ENCODE assay signal across 9 mouse cellular contexts in the genomic region with DNA sequence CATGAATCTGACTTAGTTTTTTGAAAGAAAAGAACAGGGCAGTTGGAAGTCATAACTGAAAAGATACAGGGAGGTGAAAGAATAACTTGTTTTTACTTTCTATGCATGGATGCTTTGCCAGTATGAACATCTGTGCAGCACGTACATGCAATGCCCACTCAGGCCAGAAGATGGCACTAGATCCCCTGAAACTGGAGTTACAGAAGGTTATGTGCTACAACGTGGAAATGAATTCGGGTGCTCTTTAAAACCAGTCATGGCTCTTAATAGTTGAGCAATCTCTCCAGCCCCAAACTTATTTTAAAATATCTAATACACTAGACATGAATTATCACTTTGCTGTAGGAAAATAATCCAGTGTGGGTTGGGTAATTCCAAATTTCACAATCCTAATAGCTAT.
DNase-seq lines count a peak whose midpoint lies in the region; ATAC-seq lines count a peak whose summit lies in the region.
"Had no signal": no experiment of that assay in that cellular context is flagged by ENCODE, and none has a peak within 500 bp of the region (broad histone marks: within the 10 kb centered on the region; RNA-seq: fewer than 3 reads in every experiment).

No protein-coding gene starts in this region.

- H3K4me2 ChIP-seq in forebrain, embryonic 12.5 days, result no peak overlapping the region
- H3K4me2 ChIP-seq: hindbrain, embryonic 15.5 days had no signal

- H3K9ac ChIP-seq in forebrain, embryonic 12.5 days, result no peak overlapping the region
- H3K9ac ChIP-seq: hindbrain, embryonic 15.5 days had no signal

- no peak overlapping the region for H3K4me3 ChIP-seq in forebrain, embryonic 12.5 days (replicated peaks)
- H3K4me3 ChIP-seq: hindbrain, embryonic 15.5 days had no signal

- no peak overlapping the region for H3K27ac ChIP-seq in forebrain, embryonic 12.5 days
- H3K27ac ChIP-seq: hindbrain, embryonic 15.5 days had no signal

- H3K27me3 ChIP-seq in forebrain, embryonic 12.5 days, result no peaks in the 10 kb centered on the region
- H3K27me3 ChIP-seq: hindbrain, embryonic 15.5 days had no signal

- 16% methylated on average over 3 of the region's 3 CpGs for WGBS in forebrain, embryonic 12.5 days

- ATAC-seq in forebrain, embryonic 12.5 days (ENCODE audit: low FRiP score), result peak; percentile 70; the same call in 1 of the 2 replicates
- no peak for ATAC-seq in erythroblast, adult 5-6 weeks (replicated peaks; ENCODE audit: low FRiP score, poor library complexity, severe bottlenecking)

- no peaks in the 10 kb centered on the region for H3K9me3 ChIP-seq in forebrain, embryonic 12.5 days
- H3K9me3 ChIP-seq: hindbrain, embryonic 15.5 days had no signal

- 0 out of 2 replicates have a peak, but pooled peaks cover 4% of the 10 kb centered on the region for H3K4me1 ChIP-seq in forebrain, embryonic 12.5 days
- H3K4me1 ChIP-seq: hindbrain, embryonic 15.5 days had no signal

- DNase-seq in Muller cell, postnatal 12 days (ENCODE audit: inconsistent ontology term), result peak; percentile 55
- DNase-seq in c-Kit-positive CD71-negative TER-119-negative erythroid progenitor cells, embryonic 14.5 days (ENCODE audit: low read depth), result peak; percentile 59
- peak; percentile 94 for DNase-seq in heart, postnatal 4 days
- DNase-seq in layer of hippocampus, adult 9-11 months, result peak; percentile 83
- peak; percentile 86 for DNase-seq in lung, postnatal 25 days (ENCODE audit: low spot score)
- peak; percentile 96 for DNase-seq in right cerebral cortex, postnatal 4 days

- H3K36me3 ChIP-seq in forebrain, embryonic 12.5 days (replicated peaks), result no peaks in the 10 kb centered on the region
- H3K36me3 ChIP-seq: hindbrain, embryonic 15.5 days had no signal
